Mouse (Mus musculus) heart, embryonic 11.5 days (tissue): Measurements from ENCODE around the gene Apoc4. TPM values are rescaled to one million over a fixed set of nuclear protein-coding genes. Genes with fewer than 3 reads are reported as not detected.
A peak's percentile ranks its signal among the peaks of the same experiment; 100 is the strongest.

Source experiments
- ATAC-seq: fragments of 200-750 bp; cut with Nextera tagmentation; replicated peaks from 2 replicates; pipeline ENCODE4 v1.8.0; 2017; ENCODE audit warnings: moderate library complexity; ENCODE audit not compliant: insufficient number of reproducible peaks, low FRiP score, low TSS enrichment
- H3K27ac ChIP-seq: fragments of 300-500 bp; sonication (generic); 2 replicates; pipeline ENCODE4 v1.5.1; 2014; ENCODE audit warnings: mild to moderate bottlenecking, low read depth, low read length
- H3K27me3 ChIP-seq: fragments of 300-500 bp; sonication (generic); 2 replicates; pipeline ENCODE4 v1.6.1; 2014; ENCODE audit warnings: mild to moderate bottlenecking, low read length, mixed read lengths; ENCODE audit not compliant: control insufficient read depth, insufficient read depth
- H3K36me3 ChIP-seq: fragments of 300-500 bp; sonication (generic); 2 replicates; pipeline ENCODE4 v1.6.1; 2014; ENCODE audit warnings: mild to moderate bottlenecking, low read length, moderate library complexity, mixed read lengths; ENCODE audit not compliant: control insufficient read depth, insufficient read depth
- H3K4me1 ChIP-seq: fragments of 300-500 bp; sonication (generic); 2 replicates; pipeline ENCODE4 v1.6.1; 2014; ENCODE audit warnings: low read length; ENCODE audit not compliant: control insufficient read depth, insufficient read depth
- H3K4me2 ChIP-seq: fragments of 300-500 bp; sonication (generic); 2 replicates; pipeline ENCODE4 v1.6.1; 2014; ENCODE audit warnings: mild to moderate bottlenecking, moderate library complexity
- H3K4me3 ChIP-seq: fragments of 300-500 bp; sonication (generic); 2 replicates; pipeline ENCODE4 v1.5.1; 2014; ENCODE audit warnings: low read depth, low read length
- H3K9ac ChIP-seq: fragments of 300-500 bp; sonication (generic); 2 replicates; pipeline ENCODE4 v1.6.1; 2014; ENCODE audit warnings: mild to moderate bottlenecking, low read depth, low read length, moderate library complexity
- H3K9me3 ChIP-seq: fragments of 300-500 bp; sonication (generic); replicated peaks from 2 replicates; pipeline ENCODE4 v1.6.1; 2016; ENCODE audit warnings: low read length; ENCODE audit not compliant: control insufficient read depth
- WGBS: fragments of 180-500 bp; shearing (Covaris S2); extraction: QIAGEN DNeasy Blood & Tissue Kit; methylation state at CpG from one replicate; pipeline ENCODE4 v1.1.7; 2014; ENCODE audit not compliant: insufficient replicate concordance; 5-methylcytosine and 5-hydroxymethylcytosine counted together
- polyA plus RNA-seq: library from polyadenylated mRNA; unstranded; fragments of >200 nt; fragmentation: Nextera tagmentation; extraction: Ambion mirVana; gene quantifications from 2 replicates; pipeline ENCODE4 v1.2.1, GENCODE M21; 2014

Apoc4 gene
- polyA plus RNA-seq = 0.34 TPM in 1 of 2 replicates, not detected in the other

DNA sequence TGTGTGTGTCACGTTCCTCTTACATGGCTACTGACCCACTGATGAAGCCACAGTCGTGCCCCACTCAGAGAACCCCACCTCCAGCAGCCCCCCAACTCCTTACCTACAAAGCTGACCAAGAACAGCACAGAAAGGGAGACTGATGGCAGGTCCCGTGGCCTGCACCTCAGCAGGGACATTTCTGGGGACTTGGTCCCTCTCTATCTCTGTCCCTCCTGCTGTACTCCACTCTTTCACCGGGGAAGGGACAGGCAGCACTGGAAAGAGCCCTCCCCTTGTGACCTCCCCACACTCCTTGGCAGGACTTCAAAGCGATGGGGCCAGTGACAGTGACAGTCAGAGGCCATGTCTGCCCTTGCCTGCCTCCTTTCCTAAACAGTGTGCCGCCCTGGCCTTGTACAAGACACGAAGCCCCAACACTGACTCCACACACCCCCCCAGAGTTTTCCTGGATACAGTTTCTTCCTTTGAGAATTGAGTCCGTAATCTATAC is at the start of gene Apoc4, which contains the start of gene Gm44805:
Gene Apoc4, minus strand, starts transcription at position 278 of the 493 bp plus-strand sequence.
Gene Gm44805, minus strand, starts transcription at position 222 of the 493 bp plus-strand sequence.
- H3K4me1 ChIP-seq = 0 out of 2 replicates have a peak, but pooled peaks cover 3% of the 10 kb centered on the region
- no peak within 1 kb of the TSS for H3K4me2 ChIP-seq
- H3K36me3 ChIP-seq = no peaks in the 10 kb centered on the region
- H3K27me3 ChIP-seq = no peaks in the 10 kb centered on the region
- no peaks in the 10 kb centered on the region for H3K9me3 ChIP-seq
- H3K27ac ChIP-seq = no peak within 1 kb of the TSS
- H3K9ac ChIP-seq = no peak within 1 kb of the TSS
- 50% methylated on average over 8 of the region's 8 CpGs for WGBS
- no peak for ATAC-seq
- no peak within 1 kb of the TSS for H3K4me3 ChIP-seq

DNA sequence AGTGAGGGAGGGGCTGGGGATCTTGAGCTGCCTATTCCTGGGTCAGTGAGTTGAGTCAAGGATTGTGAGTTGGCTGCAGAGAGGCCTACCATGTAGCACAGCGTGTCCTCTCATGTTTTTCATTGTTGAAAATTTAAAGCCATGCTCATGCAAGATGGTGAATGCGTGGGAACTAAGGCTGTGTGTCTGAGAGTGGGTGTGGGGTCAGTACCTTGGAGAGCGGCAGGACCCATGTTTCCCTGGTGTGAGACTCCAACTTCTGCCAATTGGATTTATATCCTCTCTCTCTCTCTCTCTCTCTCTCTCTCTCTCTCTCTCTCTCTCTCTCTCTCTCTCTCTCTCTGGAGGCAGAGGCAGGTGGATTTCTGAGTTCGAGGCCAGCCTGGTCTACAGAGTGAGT is 45.3 kb upstream of the Apoc4 start:
- Histone ChIP-seq H3K4me3 (no peak overlapping the region), H3K36me3 (peaks cover 48% of the 10 kb centered on the region), H3K9me3 (peaks cover 5% of the 10 kb centered on the region), H3K27me3 (no peaks in the 10 kb centered on the region), H3K4me1 (no peaks in the 10 kb centered on the region), H3K27ac (no peak overlapping the region), H3K4me2 (no peak overlapping the region), H3K9ac (no peak overlapping the region)
- no peak for ATAC-seq
- 89% methylated on average over 4 of the region's 4 CpGs for WGBS

DNA sequence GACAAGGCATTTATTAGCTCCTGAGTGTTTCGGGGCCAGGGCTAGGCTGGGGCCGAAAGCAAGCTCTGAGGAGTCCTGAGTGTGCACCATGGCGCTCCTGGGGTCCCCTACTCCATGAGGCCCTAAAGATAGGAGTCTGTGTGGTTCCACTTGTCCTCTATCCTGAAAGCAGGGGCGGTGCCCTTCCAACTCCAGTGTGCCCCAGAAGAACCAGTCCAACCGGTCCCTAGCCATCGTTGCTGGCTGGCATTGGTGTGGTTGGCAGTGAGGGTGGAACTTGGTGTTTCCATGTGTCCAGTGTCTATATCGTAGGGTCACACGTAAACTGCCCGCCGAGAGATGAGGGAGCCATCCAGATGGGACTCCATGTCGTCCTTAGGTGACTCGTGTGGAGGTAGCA is 42.9 kb upstream of the Apoc4 start:
- Histone ChIP-seq H3K9me3 (peaks cover 12% of the 10 kb centered on the region), H3K27ac (no peak overlapping the region), H3K4me2 (no peak overlapping the region), H3K9ac (no peak overlapping the region), H3K27me3 (no peaks in the 10 kb centered on the region), H3K36me3 (peaks cover 49% of the 10 kb centered on the region), H3K4me3 (no peak overlapping the region), H3K4me1 (no peaks in the 10 kb centered on the region)
- 90% methylated on average over 12 of the region's 12 CpGs for WGBS
- ATAC-seq = no peak

DNA sequence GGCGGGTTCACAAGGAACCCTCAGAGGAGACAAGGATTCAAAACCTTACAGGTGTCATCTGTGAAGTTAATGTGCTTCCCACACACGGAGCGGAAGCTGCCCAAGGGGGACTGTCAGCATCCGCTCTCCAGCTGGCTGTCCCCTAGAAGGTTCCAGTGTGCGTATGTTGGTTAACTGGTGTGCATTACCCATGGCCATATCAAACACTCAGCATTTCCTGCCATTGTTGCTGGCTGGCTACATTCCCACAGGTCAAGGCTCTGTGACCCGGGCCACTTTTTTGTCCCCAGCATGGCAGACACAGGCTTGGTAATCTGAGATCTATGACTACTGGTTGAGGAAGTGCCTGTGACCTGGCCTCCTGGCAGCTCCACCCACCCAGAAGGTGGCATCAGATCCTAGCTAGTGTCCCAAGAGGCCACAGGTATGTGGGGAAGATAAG is 41.5 kb upstream of the Apoc4 start:
- H3K9ac ChIP-seq = no peak overlapping the region
- H3K4me1 ChIP-seq = no peaks in the 10 kb centered on the region
- H3K4me2 ChIP-seq = no peak overlapping the region
- H3K27me3 ChIP-seq = no peaks in the 10 kb centered on the region
- ATAC-seq = peak; percentile 31; the same call in 1 of the 2 replicates
- peaks cover 43% of the 10 kb centered on the region for H3K36me3 ChIP-seq
- no peak overlapping the region for H3K4me3 ChIP-seq
- peak overlapping the region; percentile 66 for H3K27ac ChIP-seq
- WGBS = 73% methylated on average over 6 of the region's 6 CpGs
- H3K9me3 ChIP-seq = peaks cover 12% of the 10 kb centered on the region

DNA sequence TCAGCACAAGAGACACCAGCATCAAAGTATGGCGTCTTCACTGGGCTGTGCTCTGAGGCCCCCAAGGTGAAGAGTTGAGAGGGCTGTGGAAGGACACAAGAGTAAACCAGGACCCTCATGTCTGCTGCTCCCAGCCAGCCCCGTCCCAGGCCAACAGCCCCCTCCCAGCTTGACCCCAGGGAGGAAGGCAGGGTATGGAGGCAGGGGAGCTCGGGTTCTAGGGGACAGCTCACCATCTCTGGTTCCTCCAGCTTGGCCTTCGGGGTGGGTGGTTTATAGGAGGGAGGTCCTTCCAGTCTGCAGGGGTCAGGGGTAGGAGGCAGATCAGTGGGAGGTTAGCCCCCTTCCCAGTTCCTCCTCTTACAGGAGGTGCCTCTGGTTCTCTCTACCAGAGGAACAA is 37.9 kb upstream of the Apoc4 start:
- no peak overlapping the region for H3K27ac ChIP-seq
- H3K9me3 ChIP-seq = peaks cover 12% of the 10 kb centered on the region
- no peak overlapping the region for H3K9ac ChIP-seq
- WGBS = 91% methylated on average over 4 of the region's 4 CpGs
- H3K4me1 ChIP-seq = peaks cover 9% of the 10 kb centered on the region
- H3K4me2 ChIP-seq = no peak overlapping the region
- peaks cover 24% of the 10 kb centered on the region for H3K36me3 ChIP-seq
- H3K4me3 ChIP-seq = no peak overlapping the region
- H3K27me3 ChIP-seq = no peaks in the 10 kb centered on the region
- no peak for ATAC-seq

DNA sequence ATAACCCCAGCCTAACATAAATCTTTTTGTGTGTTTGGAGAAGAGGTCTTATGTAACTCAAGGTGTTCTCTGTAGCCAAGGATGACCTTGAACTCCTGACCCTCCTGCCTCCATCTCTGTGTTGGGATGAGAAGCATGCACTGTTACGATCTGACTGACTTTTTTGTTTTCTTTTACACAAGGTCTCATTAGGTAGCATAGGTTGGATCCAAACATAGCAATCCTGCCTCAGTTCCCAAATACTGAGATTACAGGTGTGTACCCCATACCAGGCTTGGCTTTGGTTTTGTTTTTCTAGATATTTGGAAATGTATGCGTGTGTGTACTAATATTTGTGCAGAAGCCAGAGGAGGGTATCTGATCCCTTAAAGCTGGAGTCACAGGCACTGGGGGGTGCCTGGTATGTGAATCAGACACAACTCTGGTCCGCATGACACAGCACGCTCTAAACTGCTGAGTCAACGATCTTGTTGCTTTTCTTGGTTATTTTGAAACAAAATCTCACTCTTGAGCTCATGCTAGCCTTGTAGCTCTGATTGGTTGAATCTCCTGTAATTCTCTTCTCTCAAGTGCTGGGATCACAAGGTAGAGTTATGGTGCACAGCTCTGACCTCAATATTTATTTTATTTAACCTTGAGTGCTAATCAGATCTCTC is 37.1 kb upstream of the Apoc4 start:
- no peak for ATAC-seq

DNA sequence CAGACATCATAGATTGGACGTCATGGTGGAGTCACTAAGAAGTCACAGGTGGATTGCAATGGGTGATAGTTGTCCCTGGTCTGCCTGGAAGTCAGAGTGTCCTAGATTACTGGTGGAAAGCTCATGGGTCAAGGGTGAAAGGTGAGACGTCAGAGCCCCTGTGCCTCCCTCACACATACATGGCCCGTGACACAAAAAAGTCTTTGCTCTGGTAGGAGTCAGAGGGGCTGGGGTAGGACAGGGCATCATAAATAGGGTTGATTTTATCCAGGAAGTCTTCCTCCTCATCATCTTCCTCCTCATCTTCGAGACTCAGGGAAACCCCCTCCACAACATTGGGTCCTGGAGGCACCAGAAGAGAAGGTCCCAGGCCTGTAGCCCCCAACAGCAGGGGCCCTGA is 36.1 kb upstream of the Apoc4 start:
- Histone ChIP-seq H3K4me1 (peaks cover 13% of the 10 kb centered on the region), H3K36me3 (peaks cover 25% of the 10 kb centered on the region), H3K9ac (no peak overlapping the region), H3K4me3 (no peak overlapping the region), H3K4me2 (no peak overlapping the region; the same call in 1 of the 2 replicates), H3K27me3 (no peaks in the 10 kb centered on the region), H3K9me3 (peaks cover 12% of the 10 kb centered on the region), H3K27ac (no peak overlapping the region)
- ATAC-seq = no peak
- 77% methylated on average over 4 of the region's 4 CpGs for WGBS

More for the DNA sequence above, 37.1 kb upstream of the Apoc4 start:
- Histone ChIP-seq H3K9ac (no peak overlapping the region), H3K9me3 (peaks cover 12% of the 10 kb centered on the region), H3K36me3 (peaks cover 26% of the 10 kb centered on the region), H3K4me2 (no peak overlapping the region), H3K27ac (no peak overlapping the region), H3K27me3 (no peaks in the 10 kb centered on the region), H3K4me1 (peaks cover 13% of the 10 kb centered on the region), H3K4me3 (no peak overlapping the region)
- 88% methylated on average over 5 of the region's 5 CpGs for WGBS

DNA sequence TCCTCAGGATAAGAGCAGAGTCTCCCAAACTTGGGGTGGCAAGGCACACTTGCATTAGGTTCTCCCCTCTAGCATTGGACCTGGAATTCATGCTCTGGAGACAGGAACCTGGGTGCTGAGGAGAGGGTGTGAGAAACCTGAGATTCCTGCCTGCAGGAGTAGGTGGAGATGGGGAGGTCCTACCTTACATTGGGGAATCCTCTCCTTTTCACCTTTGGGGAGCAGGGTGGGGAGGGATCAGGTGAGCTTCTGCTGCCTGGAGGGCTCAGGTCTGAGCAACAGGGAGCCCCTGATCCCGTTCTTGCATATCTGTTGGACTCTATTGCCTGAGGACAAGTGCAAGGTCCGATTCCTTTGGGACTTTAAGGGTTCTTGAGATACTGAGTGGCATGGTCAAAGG is 35.5 kb upstream of the Apoc4 start:
- peaks cover 13% of the 10 kb centered on the region for H3K4me1 ChIP-seq
- no peak overlapping the region for H3K4me3 ChIP-seq
- H3K9ac ChIP-seq = peak overlapping the region; percentile 28; the same call in 1 of the 2 replicates
- peaks cover 27% of the 10 kb centered on the region for H3K36me3 ChIP-seq
- WGBS = 72% methylated on average over 2 of the region's 2 CpGs
- peak overlapping the region; percentile 72 for H3K4me2 ChIP-seq
- peaks cover 10% of the 10 kb centered on the region for H3K9me3 ChIP-seq
- ATAC-seq = no peak
- H3K27ac ChIP-seq = peak overlapping the region; percentile 81; the same call in 1 of the 2 replicates
- no peaks in the 10 kb centered on the region for H3K27me3 ChIP-seq
